Mouse (Mus musculus): ENCODE results near the gene Xrra1. TPM values are rescaled to one million over a fixed set of nuclear protein-coding genes. Genes with fewer than 3 reads are reported as not detected.
A peak's percentile ranks its signal among the peaks of the same experiment; 100 is the strongest.

Xrra1 gene
- polyA plus RNA-seq, 1 experiment from 2014 or later, result not detected

DNA sequence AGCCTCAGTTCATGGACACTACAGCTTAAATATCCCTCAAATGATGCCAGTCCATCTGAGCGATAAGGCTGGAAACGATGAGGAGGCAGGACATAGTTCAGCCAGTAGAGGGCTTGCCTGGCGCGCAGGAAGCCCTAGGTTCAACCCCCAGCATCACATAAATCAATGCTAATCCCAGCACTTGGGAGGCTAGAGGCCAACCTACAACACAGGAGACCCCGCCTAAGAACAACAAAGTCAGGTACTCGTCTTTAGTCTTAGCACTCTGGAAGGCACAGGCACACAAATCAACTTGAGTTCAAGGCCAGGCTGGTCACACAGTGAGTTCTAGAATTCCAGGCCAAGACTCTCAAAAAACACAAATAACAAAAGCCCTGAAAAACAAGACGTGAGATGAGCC, 5.6 kb upstream of the Xrra1 start:
- no peak overlapping the region for H3K4me3 ChIP-seq
- no peaks in the 10 kb centered on the region for H3K27me3 ChIP-seq (replicated peaks)
- H3K9ac ChIP-seq, result no peak overlapping the region
- H3K9me3 ChIP-seq (replicated peaks), result no peaks in the 10 kb centered on the region
- ATAC-seq, result no peak
- WGBS (ENCODE audit: insufficient replicate concordance), result 83% methylated on average over 7 of the region's 7 CpGs
- no peak overlapping the region for H3K4me2 ChIP-seq
- peaks cover 29% of the 10 kb centered on the region for H3K4me1 ChIP-seq
- no peak overlapping the region for H3K27ac ChIP-seq
- peaks cover 61% of the 10 kb centered on the region for H3K36me3 ChIP-seq

DNA sequence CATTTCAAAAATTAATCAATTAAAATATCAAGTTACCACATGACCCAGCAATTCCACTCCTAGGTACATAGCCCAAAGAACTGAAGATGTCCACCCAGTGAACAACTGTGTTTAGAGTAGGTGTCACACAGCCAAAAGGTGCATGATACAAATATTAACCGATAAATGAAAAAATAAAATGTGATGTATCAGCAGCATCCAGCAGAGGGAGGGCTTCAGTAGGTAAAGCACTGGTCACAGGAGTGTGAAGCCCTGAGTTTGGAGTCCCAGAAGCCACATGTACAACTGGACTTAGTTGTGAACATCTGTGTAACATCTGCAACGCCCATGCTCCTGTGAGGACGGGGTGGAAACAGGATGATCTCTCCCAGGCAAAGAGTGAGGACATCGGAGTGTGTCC, 4.6 kb upstream of the Xrra1 start:
- Histone ChIP-seq H3K27me3 (replicated peaks) (no peaks in the 10 kb centered on the region), H3K27ac (no peak overlapping the region), H3K4me1 (peaks cover 33% of the 10 kb centered on the region), H3K36me3 (peaks cover 53% of the 10 kb centered on the region), H3K9ac (no peak overlapping the region), H3K4me2 (no peak overlapping the region), H3K4me3 (no peak overlapping the region), H3K9me3 (replicated peaks) (no peaks in the 10 kb centered on the region)
- WGBS (ENCODE audit: insufficient replicate concordance), result 84% methylated on average over 4 of the region's 4 CpGs
- ATAC-seq, result no peak

DNA sequence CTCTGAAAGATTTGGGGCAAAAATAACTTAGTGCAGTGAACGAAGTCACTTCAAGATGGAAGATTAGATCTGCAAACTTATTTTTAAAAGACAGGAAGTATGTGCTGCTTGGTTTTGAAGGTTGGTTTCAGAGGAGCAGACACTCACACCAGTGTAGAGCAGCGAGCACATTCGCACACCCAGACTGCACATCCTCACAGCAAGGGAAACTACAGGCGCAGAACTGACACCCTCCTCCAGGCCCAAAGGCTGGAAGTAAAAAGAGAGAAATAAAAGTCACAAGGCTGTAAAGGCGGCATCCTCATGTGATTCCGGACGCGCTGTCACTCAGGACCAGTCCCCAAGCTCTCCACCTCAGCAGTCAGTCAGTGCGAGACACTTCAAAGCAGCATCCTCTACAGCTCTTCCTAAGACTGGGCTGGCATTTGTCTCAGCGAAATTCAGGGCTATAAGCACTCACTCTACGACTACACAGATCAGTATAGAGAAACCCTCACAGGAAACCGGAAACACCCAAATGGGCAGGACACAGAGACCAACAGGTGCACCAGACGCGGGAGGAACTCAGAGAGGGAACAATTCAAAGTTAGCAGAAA, 2.6 kb upstream of the Xrra1 start:
- Histone ChIP-seq H3K4me1 (peaks cover 30% of the 10 kb centered on the region), H3K4me3 (peak overlapping the region; percentile 29), H3K27me3 (replicated peaks) (no peaks in the 10 kb centered on the region; the same call in 1 of the 2 replicates), H3K9me3 (replicated peaks) (no peaks in the 10 kb centered on the region), H3K4me2 (peak overlapping the region; percentile 43), H3K36me3 (peaks cover 42% of the 10 kb centered on the region), H3K9ac (peak overlapping the region; percentile 57), H3K27ac (no peak overlapping the region)
- 72% methylated on average over 14 of the region's 14 CpGs for WGBS (ENCODE audit: insufficient replicate concordance)
- no peak for ATAC-seq

DNA sequence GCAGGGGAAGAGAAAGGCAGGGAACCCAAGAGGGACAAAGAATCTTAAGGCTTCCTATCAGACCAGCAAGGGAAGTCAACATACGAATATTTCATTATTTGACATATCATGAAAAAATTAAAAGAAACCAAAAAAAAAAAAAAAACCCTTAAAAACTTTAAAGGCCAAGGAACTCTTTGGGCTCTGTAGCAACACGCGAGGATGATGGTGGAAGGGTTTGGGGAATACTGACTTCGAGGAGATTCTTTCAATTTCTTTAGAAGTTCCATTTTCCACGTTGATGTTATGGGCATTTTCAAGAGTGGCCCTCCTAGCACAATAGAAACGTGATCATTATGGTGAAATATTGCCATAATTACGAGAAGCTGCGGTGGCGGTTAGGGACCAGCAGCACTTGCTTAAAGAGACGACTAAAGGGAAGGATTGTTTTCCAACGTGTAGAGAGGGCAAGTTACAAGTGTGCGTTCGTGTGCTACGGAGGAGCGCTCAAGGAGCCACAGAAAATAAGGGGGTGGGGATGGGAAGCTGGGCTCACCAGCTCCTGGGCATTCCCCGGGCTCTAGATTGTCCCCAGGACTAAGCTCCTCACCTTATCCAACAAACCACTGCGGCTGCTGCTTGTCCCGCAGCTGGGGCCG, 622 bp upstream of the Xrra1 start:
- Histone ChIP-seq H3K27me3 (replicated peaks) (peaks cover 5% of the 10 kb centered on the region; the same call in 1 of the 2 replicates), H3K36me3 (peaks cover 32% of the 10 kb centered on the region), H3K4me1 (peaks cover 24% of the 10 kb centered on the region), H3K9me3 (replicated peaks) (no peaks in the 10 kb centered on the region), H3K4me2 (peak overlapping the region; percentile 91), H3K9ac (peak overlapping the region; percentile 88), H3K27ac (peak overlapping the region; percentile 74), H3K4me3 (peak overlapping the region; percentile 80)
- peak; percentile 52 for ATAC-seq
- WGBS (ENCODE audit: insufficient replicate concordance), result 1% methylated on average over 19 of the region's 19 CpGs

DNA sequence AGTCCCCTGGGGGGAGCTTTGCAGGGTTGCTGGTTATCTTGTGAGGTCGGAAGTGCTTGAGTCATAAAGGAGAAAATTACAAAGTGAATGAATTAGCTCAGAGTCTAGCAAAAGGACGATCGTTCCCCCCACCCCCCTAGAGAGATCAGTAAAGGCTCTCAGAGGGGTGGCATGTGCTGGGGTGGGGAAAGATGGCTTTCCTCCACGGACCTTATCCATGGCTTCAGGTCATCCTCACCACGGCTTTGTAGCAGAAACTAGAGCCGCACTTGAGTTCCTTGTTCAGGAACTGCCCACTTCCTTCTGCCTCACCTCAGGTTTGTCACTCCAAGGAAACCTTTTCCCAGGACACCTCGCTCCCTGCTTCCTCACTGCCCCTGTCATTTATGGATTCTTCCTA, 4.4 kb downstream of the Xrra1 start, which contains the start of gene Spcs2:
Spcs2 (minus strand) TSS at position 101 of the 400 bp plus-strand sequence.
- peaks cover 12% of the 10 kb centered on the region for H3K27me3 ChIP-seq (replicated peaks)
- H3K36me3 ChIP-seq, result no peaks in the 10 kb centered on the region
- no peak within 1 kb of the TSS for H3K4me3 ChIP-seq
- no peak for ATAC-seq
- H3K4me1 ChIP-seq, result peaks cover 10% of the 10 kb centered on the region
- H3K4me2 ChIP-seq, result no peak within 1 kb of the TSS
- H3K9ac ChIP-seq, result no peak within 1 kb of the TSS
- H3K9me3 ChIP-seq (replicated peaks), result no peaks in the 10 kb centered on the region
- 39% methylated on average over 7 of the region's 7 CpGs for WGBS (ENCODE audit: insufficient replicate concordance)
- H3K27ac ChIP-seq, result no peak within 1 kb of the TSS

DNA sequence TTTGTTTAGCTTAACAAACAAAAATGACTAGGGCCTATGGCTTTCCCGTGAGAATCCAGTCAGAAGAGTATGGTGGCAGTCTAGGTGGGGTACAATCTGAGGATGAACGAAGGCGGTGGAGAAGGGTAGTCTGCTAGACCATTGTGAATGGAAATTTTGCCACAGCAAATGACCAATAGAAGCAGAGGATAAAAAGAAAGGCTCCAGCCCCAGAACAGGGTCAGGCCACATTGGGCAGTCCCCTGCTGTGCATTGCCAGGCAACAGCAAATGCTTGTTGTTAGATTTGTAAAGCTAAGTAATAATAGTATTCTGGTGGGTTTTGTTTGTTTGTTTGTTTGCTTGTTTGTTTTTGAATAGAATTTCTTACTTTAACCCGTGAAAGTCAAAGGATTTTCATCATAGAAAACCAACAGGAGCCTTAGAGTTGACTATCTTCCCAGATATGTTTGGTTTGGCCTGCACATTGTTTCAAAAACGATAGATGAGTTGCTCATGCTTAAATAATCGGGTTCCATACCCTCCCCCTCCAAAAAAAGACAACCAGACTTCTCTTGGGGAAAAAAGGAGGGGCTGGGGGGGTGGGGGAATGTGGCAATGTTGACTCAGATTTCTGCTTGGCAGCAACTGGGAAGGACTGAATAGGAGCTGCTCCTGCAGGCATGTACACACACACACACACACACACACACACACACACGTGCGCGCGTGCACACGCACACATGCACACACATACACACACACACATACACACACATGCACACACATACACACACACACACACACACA, 5.5 kb downstream of the Xrra1 start:
- no peak overlapping the region for H3K9ac ChIP-seq
- no peak for ATAC-seq
- H3K9me3 ChIP-seq (replicated peaks), result no peaks in the 10 kb centered on the region
- no peak overlapping the region for H3K27ac ChIP-seq
- 69% methylated on average over 11 of the region's 11 CpGs for WGBS (ENCODE audit: insufficient replicate concordance)
- no peaks in the 10 kb centered on the region for H3K36me3 ChIP-seq
- no peak overlapping the region for H3K4me2 ChIP-seq
- no peak overlapping the region for H3K4me3 ChIP-seq
- peaks cover 5% of the 10 kb centered on the region; the same call in 1 of the 2 replicates for H3K4me1 ChIP-seq
- peaks cover 12% of the 10 kb centered on the region for H3K27me3 ChIP-seq (replicated peaks)

DNA sequence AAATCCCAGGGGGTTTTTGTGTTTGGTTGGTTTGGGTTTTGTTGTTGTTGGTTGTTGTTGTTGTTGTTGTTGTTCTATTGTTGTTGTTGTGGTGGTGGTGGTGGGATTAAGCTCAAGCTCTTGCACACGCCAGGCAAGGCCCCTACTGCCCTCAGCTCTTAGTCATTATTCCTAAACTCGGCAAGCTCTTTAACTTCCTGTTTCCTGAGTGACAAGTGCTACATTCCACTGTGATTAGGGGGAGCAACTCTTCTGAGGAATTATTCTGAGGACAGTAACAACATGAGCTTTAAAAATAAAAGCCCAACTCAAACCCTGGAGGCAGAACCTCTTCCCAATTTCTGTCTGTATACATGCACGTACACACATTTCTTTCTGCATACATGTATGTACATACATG, 6.3 kb downstream of the Xrra1 start:
- ATAC-seq, result no peak
- Histone ChIP-seq H3K4me1 (peaks cover 5% of the 10 kb centered on the region; the same call in 1 of the 2 replicates), H3K27ac (no peak overlapping the region), H3K4me3 (no peak overlapping the region), H3K27me3 (replicated peaks) (peaks cover 12% of the 10 kb centered on the region), H3K4me2 (no peak overlapping the region), H3K9me3 (replicated peaks) (no peaks in the 10 kb centered on the region), H3K36me3 (no peaks in the 10 kb centered on the region), H3K9ac (no peak overlapping the region)
- WGBS (ENCODE audit: insufficient replicate concordance), result 48% methylated on average over 3 of the region's 3 CpGs

DNA sequence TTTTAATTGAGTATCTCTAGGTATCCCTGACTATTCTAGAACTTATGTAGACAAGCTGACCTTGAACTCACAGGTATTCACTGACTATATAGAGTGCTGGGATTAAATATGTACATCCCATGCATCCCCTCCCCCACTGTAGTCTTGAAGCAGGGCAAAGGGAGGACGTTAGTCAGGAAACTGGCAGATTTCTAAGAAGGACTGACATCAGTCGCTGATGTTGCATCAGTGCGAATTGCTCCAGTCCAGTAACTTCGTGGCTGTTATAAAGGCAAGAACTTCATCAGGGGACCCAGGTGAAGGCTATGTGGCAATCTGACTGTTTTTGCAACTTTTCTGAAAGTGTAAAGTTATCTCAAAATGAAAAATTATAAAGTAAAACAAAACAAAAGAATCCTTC, 10.4 kb downstream of the Xrra1 start:
- no peak overlapping the region for H3K4me3 ChIP-seq
- ATAC-seq, result no peak
- no peak overlapping the region for H3K9ac ChIP-seq
- no peak overlapping the region for H3K27ac ChIP-seq
- H3K36me3 ChIP-seq, result no peaks in the 10 kb centered on the region
- no peaks in the 10 kb centered on the region; the same call in none of the 2 replicates for H3K27me3 ChIP-seq (replicated peaks)
- whole genome bisulfite sequencing (ENCODE audit: insufficient replicate concordance), result 48% methylated on average over 4 of the region's 4 CpGs
- H3K4me2 ChIP-seq, result no peak overlapping the region
- H3K4me1 ChIP-seq, result peaks cover 5% of the 10 kb centered on the region; the same call in 1 of the 2 replicates
- H3K9me3 ChIP-seq (replicated peaks), result no peaks in the 10 kb centered on the region

DNA sequence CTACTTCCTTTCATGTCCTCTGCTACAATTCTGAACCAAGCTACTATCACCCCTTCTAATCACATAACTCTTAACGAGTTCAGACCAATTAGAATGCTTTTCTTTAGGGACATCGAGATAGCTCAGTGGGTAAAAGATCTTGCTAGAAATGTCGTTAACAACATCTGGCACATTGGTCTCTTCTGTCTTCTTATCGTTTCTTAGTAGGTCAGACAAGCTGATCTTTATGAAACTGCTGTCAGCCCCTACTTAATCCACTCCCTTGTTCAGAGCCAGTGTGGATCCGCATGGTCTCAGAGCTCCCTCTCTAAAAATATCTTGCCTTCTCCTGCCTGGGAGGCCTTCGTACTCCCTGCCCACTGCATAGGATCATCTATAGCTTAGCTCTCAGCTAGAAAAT, 15.0 kb downstream of the Xrra1 start:
- no peak for ATAC-seq
- Histone ChIP-seq H3K4me3 (no peak overlapping the region), H3K36me3 (no peaks in the 10 kb centered on the region), H3K9ac (no peak overlapping the region), H3K4me1 (no peaks in the 10 kb centered on the region), H3K9me3 (replicated peaks) (no peaks in the 10 kb centered on the region), H3K4me2 (no peak overlapping the region), H3K27ac (no peak overlapping the region), H3K27me3 (replicated peaks) (peaks cover 8% of the 10 kb centered on the region)
- WGBS (ENCODE audit: insufficient replicate concordance), result 51% methylated on average over 6 of the region's 6 CpGs

DNA sequence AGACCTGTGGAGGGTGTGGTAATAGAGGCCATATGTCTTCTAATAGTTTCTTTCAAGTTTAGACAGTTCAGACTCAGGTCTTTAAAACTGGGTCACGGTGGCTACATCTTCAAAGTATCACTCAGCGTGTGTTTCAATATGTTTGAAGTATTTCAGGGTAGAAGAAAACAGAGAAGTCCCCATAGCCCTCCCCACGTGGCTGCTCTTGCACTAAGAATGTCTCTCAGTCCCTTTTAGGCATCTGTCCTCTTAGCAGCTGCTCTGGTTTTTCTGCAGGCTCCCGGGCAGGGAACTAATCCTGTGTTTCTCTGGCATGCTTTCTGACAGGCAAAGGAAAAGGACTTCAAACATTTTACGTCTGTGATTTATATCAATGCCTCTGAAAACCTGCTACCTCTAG, 17.0 kb downstream of the Xrra1 start:
- WGBS (ENCODE audit: insufficient replicate concordance), result 40% methylated on average over 5 of the region's 5 CpGs
- H3K36me3 ChIP-seq, result no peaks in the 10 kb centered on the region
- H3K27ac ChIP-seq, result no peak overlapping the region
- no peaks in the 10 kb centered on the region for H3K4me1 ChIP-seq
- no peak overlapping the region for H3K4me2 ChIP-seq
- H3K4me3 ChIP-seq, result no peak overlapping the region
- ATAC-seq, result no peak
- H3K9me3 ChIP-seq (replicated peaks), result no peaks in the 10 kb centered on the region
- H3K27me3 ChIP-seq (replicated peaks), result peaks cover 8% of the 10 kb centered on the region; the same call in 1 of the 2 replicates
- no peak overlapping the region for H3K9ac ChIP-seq

DNA sequence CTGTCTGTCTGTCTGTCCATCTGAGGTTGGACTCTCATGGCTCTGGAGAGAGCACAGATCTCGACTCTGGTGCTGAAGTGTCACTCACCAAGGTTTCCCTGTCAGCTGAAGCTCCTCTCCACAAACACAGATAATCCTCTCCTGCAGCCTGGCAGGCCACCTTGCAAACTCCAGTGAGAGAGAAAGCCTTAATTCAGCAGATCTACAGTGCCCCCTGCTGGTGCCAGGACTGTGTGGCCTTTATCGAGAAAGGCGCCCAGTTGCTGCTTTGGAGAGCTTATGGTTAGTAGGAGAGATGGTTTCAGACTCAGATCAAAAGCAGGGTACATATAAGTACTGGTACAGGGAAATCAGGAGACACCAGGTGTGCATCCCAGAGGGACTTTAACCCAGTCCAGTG, 17.4 kb downstream of the Xrra1 start:
- Histone ChIP-seq H3K9ac (no peak overlapping the region), H3K4me3 (no peak overlapping the region), H3K4me2 (no peak overlapping the region), H3K4me1 (no peaks in the 10 kb centered on the region), H3K27ac (no peak overlapping the region), H3K9me3 (replicated peaks) (no peaks in the 10 kb centered on the region), H3K27me3 (replicated peaks) (peaks cover 8% of the 10 kb centered on the region; the same call in 1 of the 2 replicates), H3K36me3 (no peaks in the 10 kb centered on the region)
- no peak for ATAC-seq
- 4% methylated on average over 3 of the region's 3 CpGs for WGBS (ENCODE audit: insufficient replicate concordance)

DNA sequence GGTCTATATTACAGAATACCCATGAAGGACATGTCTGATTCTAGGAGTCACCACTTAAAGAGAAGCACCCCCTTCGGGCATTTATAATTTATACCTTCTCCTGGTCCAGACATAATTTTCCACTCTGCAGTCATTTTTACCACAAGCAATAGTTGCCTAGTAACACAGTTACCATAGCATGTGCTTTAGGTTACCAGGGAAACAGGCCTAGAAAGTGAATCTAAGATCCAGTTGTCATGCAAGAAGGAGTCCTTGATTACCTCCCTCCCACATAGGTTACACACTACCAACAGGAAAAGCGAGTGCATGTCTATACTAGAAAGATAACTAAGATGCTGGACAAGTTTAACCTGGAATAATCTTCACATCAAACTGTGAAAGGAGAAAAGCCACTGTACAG, 19.3 kb downstream of the Xrra1 start:
- Histone ChIP-seq H3K4me3 (no peak overlapping the region), H3K27me3 (replicated peaks) (peaks cover 8% of the 10 kb centered on the region; the same call in 1 of the 2 replicates), H3K4me2 (no peak overlapping the region), H3K9me3 (replicated peaks) (no peaks in the 10 kb centered on the region), H3K9ac (no peak overlapping the region), H3K36me3 (no peaks in the 10 kb centered on the region), H3K27ac (no peak overlapping the region), H3K4me1 (no peaks in the 10 kb centered on the region)
- WGBS (ENCODE audit: insufficient replicate concordance), result 57% methylated on average over 2 of the region's 2 CpGs
- ATAC-seq, result no peak
